10 mouse cellular contexts compared by ENCODE assay signal in genomic region chr15:99847207-99847881, GRCm38 (mm10). TPM values are rescaled to one million over a fixed set of nuclear protein-coding genes. Genes with fewer than 3 reads are reported as not detected.
DNase-seq lines count a peak whose midpoint lies in the region; ATAC-seq and TF ChIP-seq lines count a peak whose summit lies in the region.
"Had no signal": no experiment of that assay in that cellular context is flagged by ENCODE, and none has a peak within 500 bp of the region (broad histone marks: within the 10 kb centered on the region; RNA-seq: fewer than 3 reads in every experiment).

No protein-coding gene starts in this region.

- no peaks in the 10 kb centered on the region for H3K9me3 ChIP-seq in liver, postnatal 0 days (ENCODE audit: low read length)
- no peaks in the 10 kb centered on the region for H3K9me3 ChIP-seq in intestine, embryonic 15.5 days

- no peaks in the 10 kb centered on the region for H3K27me3 ChIP-seq in liver, postnatal 0 days (ENCODE audit: insufficient read depth, low read length)
- no peaks in the 10 kb centered on the region for H3K27me3 ChIP-seq in intestine, embryonic 15.5 days (replicated peaks)
- H3K27me3 ChIP-seq in myocyte (ENCODE audit: control insufficient read depth, insufficient read depth, insufficient read length): no peaks in the 10 kb centered on the region
- H3K27me3 ChIP-seq in cerebellum, adult 2 months (ENCODE audit: control insufficient read depth, insufficient read depth, low read length): no peaks in the 10 kb centered on the region

- TF ChIP-seq EP300 in liver, postnatal 0 days (IDR thresholded peaks at IDR 0.05; ENCODE audit: low read depth): no peak

- H3K9ac ChIP-seq in liver, postnatal 0 days (replicated peaks): no peak overlapping the region
- H3K9ac ChIP-seq in intestine, embryonic 15.5 days: no peak overlapping the region

- WGBS in liver, postnatal 0 days (ENCODE audit: insufficient replicate concordance): 16% methylated on average over 13 of the region's 13 CpGs
- 33% methylated on average over 13 of the region's 13 CpGs for WGBS in intestine, embryonic 15.5 days
- 86% methylated on average over 13 of the region's 13 CpGs for WGBS in cerebellum, adult 2 months

- peak overlapping the region; percentile 2 for H3K4me2 ChIP-seq in liver, postnatal 0 days (ENCODE audit: low read depth, low read length)
- peak overlapping the region; percentile 17 for H3K4me2 ChIP-seq in intestine, embryonic 15.5 days (replicated peaks)
- peak overlapping the region; percentile 86 for H3K4me2 ChIP-seq in myocyte (ENCODE audit: low read depth)

- DNase-seq in liver, postnatal 0 days: no peak
- no peak for DNase-seq in liver
- DNase-seq in urinary bladder, adult 18-20 months (ENCODE audit: low spot score in 2 of 2): no peak
- DNase-seq in right cerebral cortex, adult 18-20 months: no peak
- no peak for DNase-seq in cerebellum, adult 2 months
- DNase-seq: heart, postnatal 14 days; layer of hippocampus, adult 9-11 months had no signal

- peaks cover 35% of the 10 kb centered on the region for H3K4me1 ChIP-seq in liver, postnatal 0 days (ENCODE audit: insufficient read depth)
- peaks cover 28% of the 10 kb centered on the region for H3K4me1 ChIP-seq in bone marrow macrophage, adult 2 months (ENCODE audit: control insufficient read depth, insufficient read depth, low read length)
- peaks cover 31% of the 10 kb centered on the region for H3K4me1 ChIP-seq in intestine, embryonic 15.5 days (replicated peaks)
- H3K4me1 ChIP-seq in cerebellum, adult 2 months (ENCODE audit: control insufficient read depth, insufficient read depth, low read length): no peaks in the 10 kb centered on the region

- TF ChIP-seq CTCF in liver, postnatal 0 days (IDR thresholded peaks at IDR 0.05; ENCODE audit: low read depth): no peak
- no peak for TF ChIP-seq CTCF in bone marrow macrophage, adult 2 months (IDR thresholded peaks at IDR 0.05; ENCODE audit: low read depth, low read length)
- no peak for TF ChIP-seq CTCF in cerebellum, adult 2 months (IDR thresholded peaks at IDR 0.05; ENCODE audit: borderline replicate concordance, insufficient read depth, low read depth, low read length)

- peaks cover 5% of the 10 kb centered on the region for H3K79me2 ChIP-seq in myocyte (ENCODE audit: control insufficient read depth, insufficient read depth)

- ATAC-seq in liver, postnatal 0 days: no peak
- peak; percentile 35; the same call in 1 of the 2 replicates for ATAC-seq in intestine, embryonic 15.5 days

- no peak overlapping the region for H3K4me3 ChIP-seq in liver, postnatal 0 days (ENCODE audit: low read depth, low read length)
- H3K4me3 ChIP-seq in bone marrow macrophage, adult 2 months (ENCODE audit: insufficient read depth, low read length): peak overlapping the region; percentile 15; the same call in 1 of the 2 replicates
- no peak overlapping the region for H3K4me3 ChIP-seq in intestine, embryonic 15.5 days (replicated peaks)
- peak overlapping the region; percentile 1 for H3K4me3 ChIP-seq in myocyte
- H3K4me3 ChIP-seq in cerebellum, adult 2 months (replicated peaks; ENCODE audit: insufficient read depth, low read depth, low read length): no peak overlapping the region

- peak overlapping the region; percentile 17; the same call in 1 of the 2 replicates for H3K27ac ChIP-seq in liver, postnatal 0 days (ENCODE audit: low read depth)
- peak overlapping the region; percentile 55 for H3K27ac ChIP-seq in bone marrow macrophage, adult 2 months (ENCODE audit: insufficient read depth, low read depth, low read length)
- H3K27ac ChIP-seq in intestine, embryonic 15.5 days: peak overlapping the region; percentile 59
- no peak overlapping the region for H3K27ac ChIP-seq in cerebellum, adult 2 months (ENCODE audit: insufficient read depth, low read length)

- peak overlapping the region; percentile 27 for H3ac ChIP-seq in myocyte (ENCODE audit: control insufficient read depth, insufficient read length)

- H3K36me3 ChIP-seq in liver, postnatal 0 days (replicated peaks; ENCODE audit: insufficient read depth, low read length): no peaks in the 10 kb centered on the region
- H3K36me3 ChIP-seq in intestine, embryonic 15.5 days: no peaks in the 10 kb centered on the region
- H3K36me3 ChIP-seq in myocyte (ENCODE audit: control insufficient read depth, insufficient read depth): no peaks in the 10 kb centered on the region

- no peak for TF ChIP-seq POLR2A in bone marrow macrophage, adult 2 months (IDR thresholded peaks at IDR 0.05; ENCODE audit: borderline replicate concordance, low read depth, low read length)
- peak; percentile 2 for TF ChIP-seq POLR2A in myocyte (IDR thresholded peaks at IDR 0.05; ENCODE audit: insufficient read length, low read depth)
- TF ChIP-seq POLR2A in cerebellum, adult 2 months (IDR thresholded peaks at IDR 0.05; ENCODE audit: borderline replicate concordance, insufficient read depth, low read length): no peak

TF ChIP-seq in myocyte, 11 proteins besides CTCF, POLR2A, EP300 and RAD21:
- TF ChIP-seq USF1 (IDR thresholded peaks at IDR 0.05; ENCODE audit: low read depth): no peak
- peak in 1 of 3 experiments; percentile 36 for TF ChIP-seq MYOG (IDR thresholded peaks at IDR 0.05; ENCODE audit: control insufficient read depth in 1 of 3, insufficient read depth in 1 of 3, insufficient read length in 2 of 3, low read depth in 2 of 3)
- TF ChIP-seq SRF (IDR thresholded peaks at IDR 0.05; ENCODE audit: control insufficient read depth, insufficient read length, low read depth): peak; percentile 77
- peak in 2 of 3 experiments; percentile 11 to 27 for TF ChIP-seq MYOD1 (IDR thresholded peaks at IDR 0.05; ENCODE audit: control insufficient read depth in 1 of 3, insufficient read length in 2 of 3, low read depth in 2 of 3)
TF ChIP-seq in myocyte: peak in this region for 3.

RNA-seq across cellular contexts. Expression of gene Lima1, which starts 27.9 kb away (rescaled TPM):
- 14.8 and 15.0 TPM in 2 replicates for polyA plus RNA-seq in liver, postnatal 0 days (2015; fragmentation: Nextera tagmentation; extraction: Ambion mirVana)
- polyA plus RNA-seq in bone marrow macrophage, adult 2 months (2012; ENCODE audit: insufficient read depth, insufficient read length, missing spikeins): 45.3 and 49.3 TPM in 2 replicates
- polyA plus RNA-seq in intestine, embryonic 15.5 days (2015; fragmentation: Nextera tagmentation; extraction: Ambion mirVana): 86.5 and 96.4 TPM in 2 replicates
- polyA plus RNA-seq in myocyte (2012; fragmentation: generic; extraction: Trizol): 140 TPM
- 12.3 and 13.5 TPM in 2 replicates for polyA plus RNA-seq in cerebellum, adult 2 months (2012; rRNA removed)

Comparison
In these comparisons a context has a peak if more than half of its experiments do, and no peak if none do; other contexts are left out.
1. H3K4me2 ChIP-seq: peak in every context shown above with its lines; median percentile 86 in myocyte; 17 in intestine, embryonic 15.5 days; 2 in liver, postnatal 0 days.
2. H3K4me3 ChIP-seq: peak in bone marrow macrophage, adult 2 months (single experiment) and myocyte (single experiment); none in liver, postnatal 0 days (single experiment), intestine, embryonic 15.5 days (single experiment) and cerebellum, adult 2 months (single experiment).